ENCODE assay signal across 9 mouse cellular contexts in the genomic region with DNA sequence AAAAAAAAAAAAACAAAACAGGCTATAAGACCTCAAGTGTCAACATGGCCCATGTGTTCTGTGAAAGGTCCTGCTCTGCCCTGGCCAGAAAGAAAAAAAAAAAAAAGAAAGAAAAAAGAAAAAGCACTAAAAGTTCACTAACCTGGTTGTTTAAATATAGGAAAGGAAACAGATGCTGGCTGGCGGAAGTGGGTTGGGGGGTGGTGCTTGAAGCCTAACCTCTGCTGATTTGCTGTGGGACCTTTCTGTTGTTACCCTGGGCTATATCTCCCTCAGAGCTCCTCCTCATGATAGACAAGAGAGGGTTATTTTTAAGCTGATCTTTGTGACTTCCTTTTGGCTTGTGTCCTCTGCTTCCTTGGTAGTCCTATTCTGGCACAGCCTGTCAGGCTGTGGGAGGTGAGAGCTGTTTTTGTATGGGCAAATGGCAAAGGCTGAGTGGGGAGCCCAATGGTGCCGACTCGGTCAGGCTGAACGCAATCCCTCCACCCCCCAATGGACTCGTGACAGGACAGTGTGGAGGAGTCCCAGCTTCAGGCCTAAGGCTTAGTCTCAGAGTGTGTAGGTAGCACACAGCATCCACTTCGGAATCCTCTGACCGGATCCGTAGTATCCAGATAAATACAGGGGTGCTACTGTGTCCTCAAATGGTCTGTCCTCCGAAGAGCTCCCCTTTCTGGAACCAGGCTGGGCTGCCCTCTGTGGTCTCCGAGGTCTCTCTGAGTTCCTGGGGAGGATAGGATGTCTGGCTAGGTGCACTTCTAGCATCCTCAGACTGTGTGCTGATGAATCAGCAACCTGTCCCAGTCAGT. TPM values are rescaled to one million over a fixed set of nuclear protein-coding genes. Genes with fewer than 3 reads are reported as not detected.
DNase-seq lines count a peak whose midpoint lies in the region; ATAC-seq and TF ChIP-seq lines count a peak whose summit lies in the region.
"Had no signal": no experiment of that assay in that cellular context is flagged by ENCODE, and none has a peak within 500 bp of the region (broad histone marks: within the 10 kb centered on the region; RNA-seq: fewer than 3 reads in every experiment).

No protein-coding gene starts in this region.

- H3K27me3 ChIP-seq in heart, adult 2 months (ENCODE audit: control insufficient read depth, insufficient read depth, low read length) = no peaks in the 10 kb centered on the region
- H3K27me3 ChIP-seq in forebrain, embryonic 16.5 days (replicated peaks; ENCODE audit: control insufficient read depth, insufficient read depth, low read length) = no peaks in the 10 kb centered on the region

- no peak for TF ChIP-seq CTCF in heart, adult 2 months (IDR thresholded peaks at IDR 0.05)

- H3K79me2 ChIP-seq in heart, adult 2 months (replicated peaks; ENCODE audit: control insufficient read depth, insufficient read depth, low read length) = no peaks in the 10 kb centered on the region

- no peak overlapping the region for H3K4me2 ChIP-seq in forebrain, embryonic 16.5 days (ENCODE audit: low read length)

- peaks cover 9% of the 10 kb centered on the region; the same call in 1 of the 2 replicates for H3K36me3 ChIP-seq in heart, adult 2 months (ENCODE audit: control insufficient read depth, insufficient read depth, low read length)
- H3K36me3 ChIP-seq in forebrain, embryonic 16.5 days (ENCODE audit: control insufficient read depth, insufficient read depth) = no peaks in the 10 kb centered on the region

- intact Hi-C loops in heart, adult 2 months (cut with DNase I) = loop anchor here (2.0 kb wide), 1 partner anchor 13 kb away; no protein-coding TSS in a partner anchor

- peaks cover 37% of the 10 kb centered on the region for H3K4me1 ChIP-seq in heart, adult 2 months (ENCODE audit: control insufficient read depth, insufficient read depth, low read length)
- no peaks in the 10 kb centered on the region for H3K4me1 ChIP-seq in forebrain, embryonic 16.5 days (replicated peaks; ENCODE audit: control insufficient read depth, insufficient read depth, low read length)

- no peak overlapping the region for H3K4me3 ChIP-seq in heart, adult 2 months
- H3K4me3 ChIP-seq in forebrain, embryonic 16.5 days (replicated peaks; ENCODE audit: low read length) = no peak overlapping the region

- peak; percentile 39; the same call in 1 of the 2 replicates for TF ChIP-seq POLR2A in heart, adult 2 months (IDR thresholded peaks at IDR 0.05; ENCODE audit: insufficient read depth, low read depth, low read length)

- peak overlapping the region; percentile 1; the same call in 1 of the 2 replicates for H3K9ac ChIP-seq in heart, adult 2 months (ENCODE audit: low read depth, low read length)
- H3K9ac ChIP-seq in forebrain, embryonic 16.5 days (replicated peaks; ENCODE audit: low read depth, low read length) = no peak overlapping the region

- WGBS in heart, adult 2 months = 27% methylated on average over 10 of the region's 10 CpGs
- WGBS in forebrain, embryonic 16.5 days = 82% methylated on average over 10 of the region's 10 CpGs

- H3K27ac ChIP-seq in heart, adult 2 months = peak overlapping the region; percentile 92
- H3K27ac ChIP-seq in forebrain, embryonic 16.5 days (ENCODE audit: low read length) = no peak overlapping the region

- peak; percentile 41 for DNase-seq in gastrocnemius, postnatal 25 days
- no peak for DNase-seq in gastrocnemius, adult 18-20 months (ENCODE audit: low spot score)
- peak; percentile 65 to 80 for DNase-seq in heart, adult 2 months
- DNase-seq in kidney, postnatal 14 days = peak; percentile 54
- DNase-seq in right cerebral cortex, postnatal 25 days = no peak
- no peak for DNase-seq in cerebellum, adult 9-10 months

- no peak for TF ChIP-seq EP300 in heart, adult 2 months (IDR thresholded peaks at IDR 0.05; ENCODE audit: insufficient read depth, low read depth, low read length)

- ATAC-seq in megakaryocyte-erythroid progenitor cell, adult 5-6 weeks (replicated peaks; ENCODE audit: low FRiP score, low TSS enrichment, poor library complexity, severe bottlenecking) = peak; percentile 30
- no peak for ATAC-seq in forebrain, embryonic 16.5 days
- ATAC-seq: Patski had no signal

- no peaks in the 10 kb centered on the region for H3K9me3 ChIP-seq in forebrain, embryonic 16.5 days (ENCODE audit: control insufficient read depth, low read length)

RNA-seq across cellular contexts. Expression of a gene that starts 21.3 kb away (rescaled TPM):
- total RNA-seq in gastrocnemius, postnatal 25 days (2021) = not detected
- not detected for total RNA-seq in gastrocnemius, adult 18-20 months (2021)
- under 1 TPM in 1 of 2 experiments, not detected in 1; 0.31 TPM for total RNA-seq in heart, adult 2 months (2021)
- 0.35 TPM in 1 of 2 replicates, not detected in the other for polyA plus RNA-seq in heart, adult 2 months (2012; rRNA removed)
- not detected in 2 replicates for total RNA-seq in megakaryocyte-erythroid progenitor cell, adult 5-6 weeks (2014; fragmentation: Nextera tagmentation)
- total RNA-seq in megakaryocyte-erythroid progenitor cell, adult 5-6 weeks (2017) = not detected in 2 replicates
- 0.58 TPM in 1 of 2 replicates, not detected in the other for polyA plus RNA-seq in forebrain, embryonic 16.5 days (2015; fragmentation: Nextera tagmentation; extraction: Ambion mirVana)
- polyA plus RNA-seq: Patski had no signal

RNA-seq across cellular contexts. Expression of a gene that starts 21.3 kb away (rescaled TPM):
- under 1 TPM in 1 of 2 experiments, not detected in 1; 0.21 TPM for total RNA-seq in gastrocnemius, postnatal 25 days (2021)
- not detected for total RNA-seq in gastrocnemius, adult 18-20 months (2021)
- total RNA-seq in heart, adult 2 months (2021) = not detected
- polyA plus RNA-seq in heart, adult 2 months (2012; rRNA removed) = 0.37 and 0.94 TPM in 2 replicates
- not detected in 2 replicates for total RNA-seq in megakaryocyte-erythroid progenitor cell, adult 5-6 weeks (2014; fragmentation: Nextera tagmentation)
- total RNA-seq in megakaryocyte-erythroid progenitor cell, adult 5-6 weeks (2017) = not detected in 2 replicates
- 0.11 TPM in 1 of 2 replicates, not detected in the other for polyA plus RNA-seq in forebrain, embryonic 16.5 days (2015; fragmentation: Nextera tagmentation; extraction: Ambion mirVana)
- polyA plus RNA-seq: Patski had no signal

RNA-seq across cellular contexts. Expression of a gene that starts 40.5 kb away (rescaled TPM):
- under 1 TPM; 0.28 to 0.64 TPM for total RNA-seq in gastrocnemius, postnatal 25 days (2021)
- under 1 TPM; 0.07 to 0.34 TPM for total RNA-seq in gastrocnemius, adult 18-20 months (2021)
- total RNA-seq in heart, adult 2 months (2021) = 1 to 10 TPM in 1 of 2 experiments, under 1 TPM in 1; 0.97 to 2.3 TPM
- polyA plus RNA-seq in heart, adult 2 months (2012; rRNA removed) = 0.72 and 0.76 TPM in 2 replicates
- 0.35 and 2.8 TPM in 2 replicates for total RNA-seq in megakaryocyte-erythroid progenitor cell, adult 5-6 weeks (2014; fragmentation: Nextera tagmentation)
- total RNA-seq in megakaryocyte-erythroid progenitor cell, adult 5-6 weeks (2017) = 0.52 and 8.0 TPM in 2 replicates
- 0.34 TPM in 1 of 2 replicates, not detected in the other for polyA plus RNA-seq in forebrain, embryonic 16.5 days (2015; fragmentation: Nextera tagmentation; extraction: Ambion mirVana)

Comparison
In these comparisons a context has a peak if more than half of its experiments do, and no peak if none do; other contexts are left out.
1. DNase-seq: peak in gastrocnemius, postnatal 25 days (single experiment), heart, adult 2 months (2 of 2) and kidney, postnatal 14 days (single experiment); none in gastrocnemius, adult 18-20 months (single experiment), right cerebral cortex, postnatal 25 days (single experiment) and cerebellum, adult 9-10 months (single experiment).